Mouse (Mus musculus) layer of hippocampus, postnatal 25 days (tissue): ENCODE data around the gene Thsd4. TPM values are rescaled to one million over a fixed set of nuclear protein-coding genes. Genes with fewer than 3 reads are reported as not detected.

Experiments
- DNase-seq, 2 experiments: peaks; one replicate each; pipeline ENCODE4 v3.0.0; 2022; ENCODE audit warnings: mixed read lengths in 2 of 2, low spot score in 1 of 2; ENCODE audit errors: extremely low spot score in 1 of 2
- total RNA-seq, 2 experiments: library from RNA; stranded (reverse); gene quantifications; 2 replicates each; pipeline ENCODE4 v1.2.3; 2021

Thsd4 gene
- total RNA-seq, 2 experiments from 2014 or later, result 23.5 to 24.6 TPM

DNA sequence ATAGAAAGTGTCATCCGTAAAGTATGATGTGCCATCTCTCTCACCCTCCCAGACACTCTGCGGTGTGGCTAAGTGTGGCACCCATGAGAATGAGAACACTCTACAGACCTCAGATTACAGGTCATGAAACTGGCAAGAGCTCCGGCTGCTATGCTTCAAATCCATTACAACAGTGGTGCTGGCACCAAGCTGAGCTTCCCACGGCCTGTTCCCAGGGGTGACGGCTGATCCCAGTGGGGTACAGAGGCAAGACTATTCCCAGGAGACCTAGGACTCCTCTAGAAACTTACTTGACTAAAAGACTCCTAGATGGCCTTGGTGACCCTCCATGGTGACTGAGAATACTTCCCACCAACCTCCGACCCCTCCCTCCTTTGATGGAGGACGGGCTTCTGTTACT lies 209.2 kb downstream of the Thsd4 start:
- no peak for DNase-seq

DNA sequence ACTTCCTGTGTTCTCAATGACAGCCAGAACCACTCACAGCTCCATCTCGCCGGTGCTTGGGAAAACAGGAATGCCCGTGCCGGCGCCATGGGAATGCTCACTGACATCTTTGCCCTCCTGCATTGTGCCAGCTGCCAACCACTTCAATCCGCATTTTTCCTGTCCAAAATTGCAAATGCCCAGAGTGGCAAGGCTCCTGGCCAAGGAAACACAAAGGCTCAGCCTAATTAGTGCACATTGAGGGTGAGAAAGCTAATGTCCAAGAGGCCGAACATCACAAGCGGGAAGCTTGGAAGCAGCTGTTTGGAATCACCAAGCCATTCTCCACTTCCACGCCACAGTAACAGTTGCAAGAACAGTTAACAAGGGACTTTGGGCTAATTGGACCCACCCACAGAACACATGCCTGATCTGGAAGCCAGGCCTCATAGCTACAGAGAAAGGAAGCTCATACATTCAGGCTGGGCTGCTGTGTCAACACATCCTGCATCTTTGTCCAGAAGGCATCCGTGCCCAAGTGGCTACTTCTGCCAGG lies 210.2 kb downstream of the Thsd4 start:
- peak; percentile 17 to 27 for DNase-seq

DNA sequence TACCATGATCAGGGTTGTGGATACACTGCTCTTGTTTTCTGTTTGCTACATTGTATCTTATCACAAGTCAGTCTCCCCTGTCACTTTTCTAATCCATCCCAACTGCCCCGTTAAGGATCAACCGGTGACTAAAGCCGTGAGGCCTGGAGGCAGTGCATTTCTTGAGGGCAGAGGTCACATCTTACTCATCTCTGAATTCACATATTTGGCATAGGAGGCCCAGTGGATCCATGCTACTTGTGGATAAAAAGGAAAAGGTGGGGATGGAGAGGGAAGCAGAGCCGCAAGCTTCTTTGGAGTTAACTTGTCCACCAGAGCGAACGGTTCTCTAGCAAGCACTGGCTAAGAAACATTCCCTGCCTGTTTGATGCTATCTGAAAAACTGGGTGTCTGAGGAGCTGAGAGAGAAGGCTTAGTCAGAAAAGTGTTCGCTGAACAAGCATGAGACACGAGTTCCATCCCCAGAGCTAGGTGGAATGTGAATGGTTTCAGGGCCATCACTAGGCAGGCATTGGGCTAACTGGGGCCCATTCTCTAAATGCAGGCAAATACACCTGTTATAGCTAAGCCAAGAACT lies 211.0 kb downstream of the Thsd4 start:
- no peak for DNase-seq

DNA sequence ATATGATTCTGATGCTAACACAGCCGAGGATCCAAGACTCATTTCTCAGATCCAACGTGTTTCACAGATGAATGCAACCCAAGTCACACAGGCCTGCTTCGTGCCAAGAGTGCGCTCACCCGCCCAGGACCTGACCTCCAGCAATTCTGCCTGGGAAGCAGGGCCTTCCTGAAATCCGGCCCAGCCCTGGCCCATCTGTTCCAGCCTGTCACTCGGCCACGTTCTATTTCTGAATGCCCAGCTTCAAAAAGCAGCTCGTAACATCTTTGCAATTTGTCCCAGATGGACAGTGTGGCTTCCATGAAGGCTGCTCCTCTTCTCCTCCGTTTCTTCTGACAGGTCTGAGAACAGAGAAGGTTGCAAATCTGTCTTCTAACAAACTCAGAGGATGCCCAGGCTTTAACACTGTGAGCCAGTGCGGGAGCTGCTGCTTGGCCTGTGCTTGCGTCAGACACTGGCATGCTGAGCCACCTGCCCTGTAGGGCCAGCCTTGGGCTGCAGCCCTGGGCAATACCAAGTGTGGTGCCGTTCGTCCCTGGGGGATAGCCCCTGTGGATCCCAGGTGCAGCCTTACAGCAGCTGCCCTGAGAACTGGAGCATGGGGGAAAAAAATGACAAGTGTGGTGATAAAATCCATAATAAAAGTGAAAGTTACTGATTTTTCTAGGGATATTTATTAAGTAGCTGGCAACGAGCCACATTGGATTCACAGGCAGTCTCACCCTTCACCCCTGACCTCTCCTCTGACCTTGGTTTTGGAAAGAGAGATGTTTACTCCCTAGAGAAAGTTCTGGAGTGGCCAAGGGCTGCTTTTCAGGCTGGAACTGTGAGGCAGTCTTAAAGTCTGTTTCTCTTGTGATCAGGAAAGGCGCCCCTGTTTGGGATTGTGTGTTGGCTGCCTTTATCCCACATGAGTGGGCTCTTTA lies 211.8 kb downstream of the Thsd4 start:
- DNase-seq, result no peak

DNA sequence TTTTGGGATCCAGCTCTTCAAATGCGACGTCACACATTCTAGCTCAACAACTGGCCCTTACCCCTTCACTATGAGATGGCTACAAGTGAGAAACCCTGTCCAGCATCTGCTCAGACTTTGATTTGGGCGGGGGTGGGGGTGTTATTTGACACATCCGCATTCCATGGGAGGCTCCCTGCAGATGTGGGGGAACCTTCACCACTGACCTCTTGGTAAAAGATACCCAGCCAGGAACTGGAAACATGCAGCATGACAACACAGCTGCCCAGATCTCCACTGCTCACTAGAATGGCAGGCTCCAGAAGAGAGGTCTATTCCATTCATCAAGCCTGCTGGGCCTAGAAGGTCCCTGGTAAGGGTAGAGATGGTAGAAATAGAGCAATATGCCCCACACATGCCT lies 213.7 kb downstream of the Thsd4 start:
- no peak for DNase-seq

DNA sequence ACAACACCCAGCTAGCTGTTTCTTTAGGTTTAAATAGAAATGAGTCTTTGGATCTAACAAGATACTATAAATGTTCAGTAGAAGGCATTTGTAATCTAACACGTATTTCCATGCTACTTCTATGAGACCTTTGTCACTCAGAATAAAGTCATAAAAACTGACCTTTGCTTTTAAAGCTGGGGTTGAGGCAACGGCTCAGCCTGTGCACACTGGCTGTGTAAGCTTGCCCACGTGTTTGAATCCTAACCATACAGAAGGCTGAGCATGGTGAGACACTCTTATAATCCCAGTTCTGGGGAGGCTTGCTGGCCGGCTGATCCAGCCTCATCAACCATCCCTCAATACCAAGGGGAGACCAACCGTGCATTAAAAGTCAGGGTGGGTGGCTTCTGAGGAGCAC lies 214.4 kb downstream of the Thsd4 start:
- DNase-seq, result no peak

DNA sequence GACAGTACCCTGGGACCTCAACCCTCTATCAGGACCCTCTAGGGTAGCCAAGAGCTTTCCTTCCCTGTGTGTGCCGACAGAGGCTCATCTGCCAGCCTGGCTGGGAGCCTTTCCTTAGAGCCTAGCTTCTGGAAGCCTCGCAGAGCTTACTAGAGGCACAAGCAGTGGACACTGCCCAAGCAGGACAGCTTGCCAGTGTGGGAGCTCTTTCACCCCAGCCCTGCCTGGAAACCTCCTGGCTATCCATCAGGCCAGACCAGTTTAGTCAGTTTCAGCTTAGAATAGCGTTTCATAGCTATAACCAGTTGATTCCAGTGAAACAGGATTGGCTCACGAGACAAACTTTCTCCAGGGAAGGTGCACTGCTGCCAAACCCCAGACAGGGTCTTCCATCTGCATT lies 215.6 kb downstream of the Thsd4 start:
- no peak for DNase-seq

DNA sequence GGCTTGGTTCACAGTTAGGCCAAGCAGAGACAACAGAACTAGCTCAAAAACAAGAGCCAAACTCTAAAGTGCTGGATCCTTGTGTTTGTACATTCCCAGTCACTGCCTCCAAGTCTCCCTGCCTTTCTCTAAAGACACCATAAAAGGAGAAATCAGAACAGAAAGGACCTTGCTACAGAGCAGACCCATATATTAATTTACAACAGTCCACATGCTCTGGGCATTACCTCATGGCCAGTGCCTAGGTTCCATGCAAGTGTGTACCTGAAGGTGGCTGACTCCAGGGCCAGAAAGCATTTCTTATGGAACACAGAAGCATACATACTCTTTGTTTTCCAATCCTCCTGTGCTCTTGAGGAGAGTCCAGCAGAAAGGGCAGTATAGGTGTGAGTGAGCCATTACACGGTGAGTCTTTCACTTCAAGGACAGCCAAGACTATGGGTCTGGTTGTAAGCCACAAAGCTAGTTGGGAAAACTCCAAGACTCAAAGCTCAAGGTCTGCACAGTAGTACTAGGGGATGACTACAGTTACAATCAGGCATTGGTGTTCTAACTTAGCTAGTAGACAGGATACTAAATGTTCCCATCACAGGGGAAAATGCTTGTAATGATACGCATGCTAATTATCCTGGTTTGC lies 216.5 kb downstream of the Thsd4 start:
- DNase-seq, result no peak

DNA sequence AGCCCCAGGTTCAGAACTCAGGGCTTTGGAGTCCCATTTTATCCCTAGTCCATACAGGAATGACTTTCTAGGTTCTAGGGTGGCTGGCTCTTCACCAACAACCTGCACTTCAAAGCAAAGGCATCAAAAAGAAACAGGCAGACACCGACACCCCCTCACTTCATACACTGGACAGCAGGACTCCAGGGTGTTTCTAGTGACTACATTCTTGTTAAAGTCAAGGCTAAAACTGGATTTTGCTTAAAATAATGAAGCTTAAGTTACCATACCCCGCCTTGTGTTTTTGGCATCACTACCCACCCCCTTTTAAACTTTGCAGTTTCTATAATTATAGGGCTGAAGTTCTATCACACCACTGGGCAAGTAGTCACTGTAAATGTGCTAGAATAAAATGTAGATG lies 225.6 kb downstream of the Thsd4 start:
- DNase-seq, result no peak

DNA sequence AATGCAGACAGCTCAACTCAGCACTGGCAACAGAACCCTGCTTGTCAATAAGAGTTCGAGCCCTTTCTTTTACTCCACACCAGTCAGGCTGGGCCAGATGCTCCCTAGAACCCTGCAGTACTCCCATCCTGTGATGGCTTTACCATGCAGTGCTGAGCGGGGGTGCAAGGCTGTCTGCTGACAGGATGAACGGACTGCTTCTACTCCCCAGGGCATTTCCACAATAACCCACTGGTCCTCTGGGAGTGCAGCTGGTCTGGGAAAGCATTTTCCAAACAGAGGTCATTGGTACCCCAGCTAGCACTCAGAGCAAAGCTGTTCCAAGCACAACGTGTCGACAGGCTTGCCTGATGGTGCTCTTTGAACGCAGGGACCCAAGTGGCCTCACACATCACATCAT lies 226.6 kb downstream of the Thsd4 start:
- DNase-seq, result no peak

DNA sequence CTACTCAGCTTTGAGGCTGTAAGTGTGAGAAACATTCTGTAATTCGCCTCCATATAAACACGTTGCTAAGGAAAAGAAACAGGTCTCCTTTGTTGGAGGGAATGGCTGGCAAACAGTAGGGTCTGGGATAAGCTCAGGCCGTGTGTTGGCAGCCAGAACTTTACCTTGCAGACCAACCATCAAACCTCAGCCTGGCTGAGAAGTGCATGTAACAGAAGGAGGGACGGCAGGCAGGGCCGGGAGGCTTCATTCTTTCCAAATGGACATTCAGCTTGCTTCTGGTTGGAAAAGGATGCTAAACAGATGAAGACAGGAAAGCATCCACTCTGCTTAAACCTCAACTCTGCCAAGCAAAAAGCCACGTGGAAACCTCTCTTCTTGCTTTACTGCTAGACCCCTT lies 228.7 kb downstream of the Thsd4 start:
- DNase-seq, result no peak

DNA sequence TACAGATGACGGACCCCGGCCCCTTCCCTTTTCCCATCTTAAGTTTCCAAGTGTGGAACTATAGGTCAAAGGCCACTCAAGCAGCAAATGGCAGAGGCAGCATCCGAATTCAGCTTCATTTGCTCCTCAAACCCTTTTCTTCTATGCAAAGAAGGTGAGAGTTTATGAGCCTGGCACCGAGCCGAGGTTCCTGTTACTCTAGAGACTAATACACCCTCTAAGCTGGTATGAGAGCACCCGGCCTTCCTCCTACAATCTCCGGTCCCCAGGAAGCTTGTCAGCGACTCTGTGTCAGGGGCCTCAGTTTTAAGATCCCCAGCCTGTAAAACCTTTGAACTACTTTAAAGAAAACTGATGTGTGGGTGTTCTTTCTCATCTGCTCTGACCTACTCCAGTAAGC lies 231.1 kb downstream of the Thsd4 start:
- DNase-seq, result no peak

DNA sequence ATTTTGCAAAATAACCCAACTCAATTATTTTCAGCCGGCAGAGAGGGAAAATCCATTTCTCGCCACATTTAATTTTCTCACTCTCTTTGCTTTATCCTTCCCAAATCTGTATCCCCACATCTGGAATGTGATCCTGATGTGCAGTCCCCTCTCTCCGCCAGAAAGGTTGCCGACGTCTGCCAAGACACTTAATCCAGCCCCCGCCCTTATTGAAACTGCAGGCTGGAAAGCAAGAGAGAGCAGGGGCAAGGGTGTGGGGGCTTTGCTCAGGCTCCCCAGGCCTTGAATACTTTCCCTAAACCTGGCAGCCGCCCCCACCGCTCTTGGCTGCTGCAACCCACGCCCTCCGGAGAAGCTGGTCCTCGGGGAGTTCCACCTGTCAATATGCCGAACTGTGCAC lies 233.1 kb downstream of the Thsd4 start:
- no peak for DNase-seq

DNA sequence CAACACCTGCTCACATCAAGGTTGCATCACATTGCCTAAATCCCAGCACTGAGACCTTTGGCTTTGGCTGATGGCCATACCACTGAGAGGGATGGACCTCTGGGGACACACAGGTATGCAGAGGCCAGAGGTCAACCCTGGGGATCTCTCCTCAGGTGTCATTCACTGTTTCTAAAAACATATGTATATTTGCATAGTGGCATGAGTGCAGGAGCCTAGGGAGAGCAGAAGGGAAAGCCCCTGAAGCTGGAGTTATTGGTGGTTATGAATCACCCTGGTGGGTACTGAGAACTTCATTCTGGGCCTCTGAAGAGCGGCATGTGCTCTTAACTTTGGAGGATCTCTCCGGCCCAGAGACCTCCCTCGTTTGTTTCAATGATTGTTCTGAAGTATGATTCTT lies 235.5 kb downstream of the Thsd4 start:
- no peak for DNase-seq

DNA sequence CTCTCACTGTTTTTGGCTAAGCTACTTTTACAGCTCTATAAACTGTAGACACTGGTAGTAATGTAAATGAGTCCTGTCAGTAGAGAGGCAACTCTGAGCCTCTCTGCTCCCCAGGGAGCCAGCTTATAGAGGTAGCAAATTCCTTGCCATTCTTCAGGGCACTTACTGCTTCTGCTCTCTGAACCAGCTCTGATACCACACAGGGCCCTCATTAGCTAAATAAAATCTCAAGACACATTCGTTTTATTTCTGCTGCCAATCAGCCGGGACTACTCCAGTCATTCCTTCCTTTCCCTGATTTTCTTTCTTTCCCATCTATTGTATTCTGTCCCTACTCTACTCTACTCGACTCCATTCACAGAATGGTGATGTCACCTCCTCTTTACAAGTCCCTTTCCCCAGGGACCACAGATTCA lies 236.8 kb downstream of the Thsd4 start:
- no peak for DNase-seq

DNA sequence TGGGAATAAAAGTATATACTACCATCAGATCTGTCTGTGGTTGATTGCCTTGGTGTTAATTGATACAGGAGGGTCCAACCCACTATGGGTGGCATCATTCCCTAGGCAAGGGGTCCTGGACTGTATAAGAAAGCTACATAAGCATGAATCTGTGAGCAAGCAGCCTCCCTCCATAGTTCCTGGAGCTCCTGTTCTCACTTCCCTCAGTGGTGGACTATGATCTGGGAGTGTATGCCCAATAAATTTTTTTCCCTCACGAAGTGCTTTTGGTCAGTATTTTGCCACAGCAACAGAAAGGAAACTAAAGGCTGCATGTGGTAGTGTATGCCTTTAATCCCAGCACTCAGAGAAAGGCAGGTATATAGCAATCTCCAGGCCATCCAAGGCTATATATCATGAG lies 237.5 kb downstream of the Thsd4 start:
- DNase-seq, result no peak

DNA sequence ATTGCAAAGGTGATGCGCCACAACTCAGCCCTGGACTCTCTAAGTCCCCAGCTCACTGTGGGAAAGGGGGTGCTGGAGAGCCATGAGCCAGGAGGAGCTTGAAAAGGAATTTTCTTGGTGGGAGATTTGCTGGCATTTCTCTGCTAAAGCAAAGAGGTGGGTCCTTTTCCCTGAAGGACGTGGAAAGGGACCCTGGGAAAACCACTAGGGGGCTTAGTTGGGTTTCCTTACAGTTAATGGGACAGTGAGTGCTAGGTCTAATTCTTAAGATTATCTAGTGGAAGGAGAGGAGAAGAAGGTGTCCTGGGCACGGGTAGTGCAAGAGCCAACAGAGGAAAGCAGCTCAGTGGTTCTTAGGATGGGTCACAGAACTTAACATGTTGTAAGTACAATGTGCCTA lies 238.3 kb downstream of the Thsd4 start:
- no peak for DNase-seq

DNA sequence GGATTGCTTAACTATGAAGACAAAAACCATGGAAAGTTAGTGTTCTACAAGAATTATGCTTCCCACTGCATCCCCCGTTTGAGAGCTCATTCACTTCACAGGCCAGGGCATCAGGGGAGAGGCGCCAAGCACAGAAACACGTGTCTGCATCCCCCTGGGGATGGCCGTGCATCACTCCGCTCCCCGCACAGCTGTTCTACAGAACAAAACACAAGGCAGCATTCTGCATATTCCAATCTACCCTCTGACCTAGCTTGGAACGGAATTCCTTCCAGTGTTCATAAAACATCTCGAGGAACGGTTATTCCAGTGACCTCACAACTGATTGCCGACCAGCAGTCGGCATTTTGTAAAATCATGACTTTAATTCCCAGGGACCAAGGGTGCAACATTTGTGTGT lies 240.6 kb downstream of the Thsd4 start:
- DNase-seq, result no peak

DNA sequence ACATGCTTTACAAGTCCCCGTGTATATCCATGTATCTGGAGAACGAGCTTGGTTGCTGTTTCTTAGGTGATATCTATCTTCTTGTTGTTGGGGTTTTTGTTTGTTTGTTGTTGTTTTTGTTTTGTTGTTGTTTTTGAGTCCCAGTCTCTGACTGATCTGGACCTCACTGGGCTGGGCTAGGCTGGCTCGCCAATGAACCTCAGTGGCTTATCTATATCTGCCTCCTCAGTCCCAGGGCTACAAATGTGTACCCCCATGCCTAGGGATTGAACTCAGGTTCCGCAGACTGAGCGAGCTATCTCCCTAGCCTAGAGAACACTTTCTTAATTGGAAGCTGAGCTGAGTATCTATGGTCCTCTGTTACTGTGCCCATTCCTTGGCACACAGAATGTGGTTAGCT lies 241.1 kb downstream of the Thsd4 start:
- no peak for DNase-seq

DNA sequence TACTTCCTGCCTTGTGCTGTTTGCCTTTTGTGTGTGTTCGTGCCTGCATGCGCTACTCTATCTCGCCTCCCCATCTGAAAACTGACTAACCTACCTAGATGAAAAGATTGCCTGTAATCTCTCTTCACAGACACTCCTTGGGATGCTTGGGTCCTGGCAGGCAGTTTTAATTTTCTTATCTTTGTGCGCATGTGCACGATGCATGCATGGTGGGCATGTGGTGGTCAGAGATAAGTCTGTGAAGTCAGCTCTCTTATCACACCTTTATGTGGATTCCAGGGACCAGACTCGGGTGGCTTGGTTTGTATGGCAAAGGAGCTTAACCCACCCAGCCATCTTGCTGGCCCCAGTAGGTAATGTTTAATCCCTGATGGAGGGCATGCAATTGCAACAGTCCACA lies 242.3 kb downstream of the Thsd4 start:
- DNase-seq, result no peak

DNA sequence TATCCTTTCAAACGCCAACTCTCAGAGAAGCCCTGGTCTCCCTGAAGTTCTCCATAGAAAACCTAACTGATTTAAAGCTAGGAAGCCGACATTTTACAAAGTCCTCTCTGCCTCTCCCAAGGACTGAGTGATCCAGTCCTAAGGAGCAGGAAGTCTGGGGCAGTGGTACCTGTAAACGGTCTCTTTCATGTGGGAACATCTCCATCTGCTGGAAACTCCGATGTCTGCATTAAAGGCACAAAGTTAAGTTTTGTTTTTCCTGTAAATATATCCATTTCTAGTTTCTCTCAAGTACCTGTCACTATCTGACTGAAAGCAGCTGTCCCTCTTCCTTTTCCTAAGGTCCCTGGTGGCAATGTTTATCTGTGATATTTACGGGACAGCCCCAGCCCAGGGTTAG lies 245.5 kb downstream of the Thsd4 start:
- DNase-seq, result no peak
